Mouse (Mus musculus): ENCODE data around the gene Col24a1. TPM values are rescaled to one million over a fixed set of nuclear protein-coding genes. Genes with fewer than 3 reads are reported as not detected.

Col24a1 gene
- polyA plus RNA-seq, 1 experiment from 2014 or later = 0.40 TPM

- no peaks in the 10 kb centered on the region for H3K9me3 ChIP-seq (ENCODE audit: control insufficient read depth, low read length)
- peak overlapping the region; percentile 31 for H3K4me3 ChIP-seq (ENCODE audit: low read depth, low read length)
- no peaks in the 10 kb centered on the region for H3K36me3 ChIP-seq (ENCODE audit: control insufficient read depth, insufficient read depth, low read length)
- peak; percentile 45 for DNase-seq (ENCODE audit: low spot score)
- H3K4me1 ChIP-seq (replicated peaks; ENCODE audit: control insufficient read depth, insufficient read depth, low read length) = peaks cover 3% of the 10 kb centered on the region; the same call in 1 of the 2 replicates
- H3K9ac ChIP-seq (ENCODE audit: low read depth, low read length) = peak overlapping the region; percentile 61; the same call in 1 of the 2 replicates
- peak; percentile 31; the same call in 1 of the 2 replicates for ATAC-seq (ENCODE audit: low FRiP score)
- 8% methylated on average over 9 of the region's 9 CpGs for WGBS
- H3K27me3 ChIP-seq (ENCODE audit: control insufficient read depth, insufficient read depth, low read length) = no peaks in the 10 kb centered on the region
- H3K27ac ChIP-seq (ENCODE audit: low read depth, low read length) = no peak overlapping the region
- peak overlapping the region; percentile 79 for H3K4me2 ChIP-seq (replicated peaks; ENCODE audit: low read depth, low read length)
These were observed 935 bp downstream of the Col24a1 start for GRCm38 (mm10) chr3:145293207-145293606.

- 74% methylated on average over 12 of the region's 12 CpGs for WGBS
- no peak overlapping the region for H3K4me3 ChIP-seq (ENCODE audit: low read depth, low read length)
- no peaks in the 10 kb centered on the region for H3K36me3 ChIP-seq (ENCODE audit: control insufficient read depth, insufficient read depth, low read length)
- no peaks in the 10 kb centered on the region for H3K9me3 ChIP-seq (ENCODE audit: control insufficient read depth, low read length)
- no peak for DNase-seq (ENCODE audit: low spot score)
- no peak for ATAC-seq (ENCODE audit: low FRiP score)
- H3K4me1 ChIP-seq (replicated peaks; ENCODE audit: control insufficient read depth, insufficient read depth, low read length) = peaks cover 3% of the 10 kb centered on the region; the same call in 1 of the 2 replicates
- H3K4me2 ChIP-seq (replicated peaks; ENCODE audit: low read depth, low read length) = peak overlapping the region; percentile 79; the same call in 1 of the 2 replicates
- H3K27me3 ChIP-seq (ENCODE audit: control insufficient read depth, insufficient read depth, low read length) = no peaks in the 10 kb centered on the region
- H3K27ac ChIP-seq (ENCODE audit: low read depth, low read length) = no peak overlapping the region
- no peak overlapping the region for H3K9ac ChIP-seq (ENCODE audit: low read depth, low read length)
These were observed 1.5 kb downstream of the Col24a1 start for GRCm38 (mm10) chr3:145293623-145294307.

GRCm38 (mm10) chr3:145299980-145300591, 7.8 kb downstream of the Col24a1 start:
- H3K4me1 ChIP-seq (replicated peaks; ENCODE audit: control insufficient read depth, insufficient read depth, low read length) = no peaks in the 10 kb centered on the region
- DNase-seq (ENCODE audit: low spot score) (peak; percentile 30), ATAC-seq (ENCODE audit: low FRiP score) (peak; percentile 72)
- 79% methylated on average over 5 of the region's 5 CpGs for WGBS
- no peaks in the 10 kb centered on the region for H3K36me3 ChIP-seq (ENCODE audit: control insufficient read depth, insufficient read depth, low read length)
- H3K27me3 ChIP-seq (ENCODE audit: control insufficient read depth, insufficient read depth, low read length) = no peaks in the 10 kb centered on the region
- H3K4me3 ChIP-seq (ENCODE audit: low read depth, low read length) = no peak overlapping the region
- no peak overlapping the region for H3K4me2 ChIP-seq (replicated peaks; ENCODE audit: low read depth, low read length)
- H3K9ac ChIP-seq (ENCODE audit: low read depth, low read length) = no peak overlapping the region
- H3K27ac ChIP-seq (ENCODE audit: low read depth, low read length) = no peak overlapping the region
- H3K9me3 ChIP-seq (ENCODE audit: control insufficient read depth, low read length) = no peaks in the 10 kb centered on the region

- H3K4me3 ChIP-seq (ENCODE audit: low read depth, low read length) = no peak overlapping the region
- WGBS = 88% methylated on average over 5 of the region's 5 CpGs
- no peak overlapping the region for H3K27ac ChIP-seq (ENCODE audit: low read depth, low read length)
- no peak overlapping the region for H3K9ac ChIP-seq (ENCODE audit: low read depth, low read length)
- H3K27me3 ChIP-seq (ENCODE audit: control insufficient read depth, insufficient read depth, low read length) = no peaks in the 10 kb centered on the region
- ATAC-seq (ENCODE audit: low FRiP score) (no peak), DNase-seq (ENCODE audit: low spot score) (no peak)
- H3K36me3 ChIP-seq (ENCODE audit: control insufficient read depth, insufficient read depth, low read length) = no peaks in the 10 kb centered on the region
- no peak overlapping the region for H3K4me2 ChIP-seq (replicated peaks; ENCODE audit: low read depth, low read length)
- no peaks in the 10 kb centered on the region for H3K4me1 ChIP-seq (replicated peaks; ENCODE audit: control insufficient read depth, insufficient read depth, low read length)
- H3K9me3 ChIP-seq (ENCODE audit: control insufficient read depth, low read length) = no peaks in the 10 kb centered on the region
These were observed 13.0 kb downstream of the Col24a1 start for GRCm38 (mm10) chr3:145305311-145305710.

- no peaks in the 10 kb centered on the region for H3K36me3 ChIP-seq (ENCODE audit: control insufficient read depth, insufficient read depth, low read length)
- H3K27me3 ChIP-seq (ENCODE audit: control insufficient read depth, insufficient read depth, low read length) = no peaks in the 10 kb centered on the region
- no peak for DNase-seq (ENCODE audit: low spot score)
- 86% methylated on average over 3 of the region's 3 CpGs for WGBS
- H3K9me3 ChIP-seq (ENCODE audit: control insufficient read depth, low read length) = no peaks in the 10 kb centered on the region
- no peak for ATAC-seq (ENCODE audit: low FRiP score)
- H3K4me1 ChIP-seq (replicated peaks; ENCODE audit: control insufficient read depth, insufficient read depth, low read length) = no peaks in the 10 kb centered on the region
- no peak overlapping the region for H3K27ac ChIP-seq (ENCODE audit: low read depth, low read length)
- H3K4me3 ChIP-seq (ENCODE audit: low read depth, low read length) = no peak overlapping the region
- no peak overlapping the region for H3K4me2 ChIP-seq (replicated peaks; ENCODE audit: low read depth, low read length)
- H3K9ac ChIP-seq (ENCODE audit: low read depth, low read length) = no peak overlapping the region
These were observed 14.9 kb downstream of the Col24a1 start for GRCm38 (mm10) chr3:145307209-145307608.

GRCm38 (mm10) chr3:145320587-145321274, 28.5 kb downstream of the Col24a1 start:
- DNase-seq (ENCODE audit: low spot score) = no peak
- no peaks in the 10 kb centered on the region for H3K27me3 ChIP-seq (ENCODE audit: control insufficient read depth, insufficient read depth, low read length)
- no peak for ATAC-seq (ENCODE audit: low FRiP score)
- WGBS = 76% methylated on average over 14 of the region's 14 CpGs
- no peak overlapping the region for H3K4me3 ChIP-seq (ENCODE audit: low read depth, low read length)
- H3K36me3 ChIP-seq (ENCODE audit: control insufficient read depth, insufficient read depth, low read length) = no peaks in the 10 kb centered on the region
- H3K9ac ChIP-seq (ENCODE audit: low read depth, low read length) = no peak overlapping the region
- H3K27ac ChIP-seq (ENCODE audit: low read depth, low read length) = no peak overlapping the region
- H3K9me3 ChIP-seq (ENCODE audit: control insufficient read depth, low read length) = no peaks in the 10 kb centered on the region
- no peak overlapping the region for H3K4me2 ChIP-seq (replicated peaks; ENCODE audit: low read depth, low read length)
- no peaks in the 10 kb centered on the region for H3K4me1 ChIP-seq (replicated peaks; ENCODE audit: control insufficient read depth, insufficient read depth, low read length)

GRCm38 (mm10) chr3:145325402-145325801, 33.1 kb downstream of the Col24a1 start:
- no peak overlapping the region for H3K27ac ChIP-seq (ENCODE audit: low read depth, low read length)
- WGBS = 92% methylated on average over 3 of the region's 3 CpGs
- no peak overlapping the region for H3K4me3 ChIP-seq (ENCODE audit: low read depth, low read length)
- no peaks in the 10 kb centered on the region for H3K4me1 ChIP-seq (replicated peaks; ENCODE audit: control insufficient read depth, insufficient read depth, low read length)
- H3K36me3 ChIP-seq (ENCODE audit: control insufficient read depth, insufficient read depth, low read length) = no peaks in the 10 kb centered on the region
- no peak overlapping the region for H3K9ac ChIP-seq (ENCODE audit: low read depth, low read length)
- DNase-seq (ENCODE audit: low spot score) (no peak), ATAC-seq (ENCODE audit: low FRiP score) (no peak)
- no peaks in the 10 kb centered on the region for H3K27me3 ChIP-seq (ENCODE audit: control insufficient read depth, insufficient read depth, low read length)
- no peaks in the 10 kb centered on the region for H3K9me3 ChIP-seq (ENCODE audit: control insufficient read depth, low read length)
- H3K4me2 ChIP-seq (replicated peaks; ENCODE audit: low read depth, low read length) = no peak overlapping the region

GRCm38 (mm10) chr3:145331642-145332041, 39.4 kb downstream of the Col24a1 start:
- Histone ChIP-seq H3K9ac (ENCODE audit: low read depth, low read length) (no peak overlapping the region), H3K27ac (ENCODE audit: low read depth, low read length) (no peak overlapping the region), H3K4me2 (replicated peaks; ENCODE audit: low read depth, low read length) (no peak overlapping the region), H3K9me3 (ENCODE audit: control insufficient read depth, low read length) (no peaks in the 10 kb centered on the region), H3K4me3 (ENCODE audit: low read depth, low read length) (no peak overlapping the region), H3K4me1 (replicated peaks; ENCODE audit: control insufficient read depth, insufficient read depth, low read length) (no peaks in the 10 kb centered on the region), H3K27me3 (ENCODE audit: control insufficient read depth, insufficient read depth, low read length) (no peaks in the 10 kb centered on the region), H3K36me3 (ENCODE audit: control insufficient read depth, insufficient read depth, low read length) (no peaks in the 10 kb centered on the region)
- ATAC-seq (ENCODE audit: low FRiP score) = no peak
- WGBS = 76% methylated on average over 8 of the region's 8 CpGs
- DNase-seq (ENCODE audit: low spot score) = no peak
